Mouse (Mus musculus): ENCODE results near the gene Pram1.

- TF ChIP-seq CTCF (IDR thresholded peaks at IDR 0.05; ENCODE audit: control insufficient read depth, insufficient read depth, insufficient replicate concordance, low read depth, low read length) (no peak), POLR2A (IDR thresholded peaks at IDR 0.05; ENCODE audit: control insufficient read depth, low read depth, low read length) (no peak)
Measured at GRCm38 (mm10) chr17:33598506-33598905, 39.4 kb upstream of the Pram1 start.
